Mouse (Mus musculus): ENCODE measurements around the gene Rbm28. TPM values are rescaled to one million over a fixed set of nuclear protein-coding genes. Genes with fewer than 3 reads are reported as not detected.
A peak's percentile ranks its signal among the peaks of the same experiment; 100 is the strongest.

Gene Rbm28
- polyA plus RNA-seq, 1 experiment from 2014 or later, result 15.2 TPM

DNA sequence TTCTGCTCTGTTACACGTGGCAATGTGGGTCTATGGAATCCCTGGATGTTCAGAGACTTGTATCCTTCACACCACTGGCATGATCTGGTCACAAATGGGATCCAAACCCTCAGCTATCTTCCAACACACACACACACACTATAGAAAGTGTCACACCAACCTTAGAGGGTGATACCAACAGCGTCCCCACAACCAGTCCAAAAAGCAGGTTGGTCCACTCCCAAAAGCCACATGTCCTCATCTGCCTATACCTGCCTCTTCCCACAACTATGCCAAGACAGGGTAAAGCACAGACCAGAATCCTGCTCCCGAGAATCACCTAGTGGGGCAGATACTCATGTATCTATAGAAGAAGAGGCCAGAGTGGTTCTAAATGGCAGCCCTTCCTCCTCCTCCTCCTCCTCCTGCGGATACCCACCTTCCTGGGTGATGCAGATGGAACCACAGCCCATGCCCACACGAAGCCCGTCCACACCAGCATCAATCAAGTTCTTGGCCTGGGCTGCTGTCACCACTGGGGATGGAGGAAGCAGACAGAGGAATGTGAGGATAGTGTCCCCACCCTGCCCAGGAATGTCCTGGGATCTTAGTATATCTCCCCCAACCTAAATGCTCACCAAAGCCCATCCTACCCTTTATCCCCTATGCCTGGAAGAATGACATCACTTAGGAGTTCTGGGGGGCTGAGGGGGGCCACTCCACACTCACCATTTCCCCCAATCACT is 39.2 kb upstream of the Rbm28 start:
- H3K9me3 ChIP-seq (replicated peaks), result no peaks in the 10 kb centered on the region
- no peak overlapping the region for H3K9ac ChIP-seq
- H3K4me2 ChIP-seq, result no peak overlapping the region
- no peak for DNase-seq
- ATAC-seq (ENCODE audit: low read depth), result no peak
- peaks cover 7% of the 10 kb centered on the region for H3K4me1 ChIP-seq (replicated peaks)
- peaks cover 8% of the 10 kb centered on the region for H3K27me3 ChIP-seq
- no peak overlapping the region for H3K4me3 ChIP-seq (replicated peaks)
- no peak overlapping the region for H3K27ac ChIP-seq
- H3K36me3 ChIP-seq, result peaks cover 7% of the 10 kb centered on the region; the same call in 1 of the 2 replicates
- 61% methylated on average over 6 of the region's 6 CpGs for WGBS (ENCODE audit: insufficient replicate concordance)

DNA sequence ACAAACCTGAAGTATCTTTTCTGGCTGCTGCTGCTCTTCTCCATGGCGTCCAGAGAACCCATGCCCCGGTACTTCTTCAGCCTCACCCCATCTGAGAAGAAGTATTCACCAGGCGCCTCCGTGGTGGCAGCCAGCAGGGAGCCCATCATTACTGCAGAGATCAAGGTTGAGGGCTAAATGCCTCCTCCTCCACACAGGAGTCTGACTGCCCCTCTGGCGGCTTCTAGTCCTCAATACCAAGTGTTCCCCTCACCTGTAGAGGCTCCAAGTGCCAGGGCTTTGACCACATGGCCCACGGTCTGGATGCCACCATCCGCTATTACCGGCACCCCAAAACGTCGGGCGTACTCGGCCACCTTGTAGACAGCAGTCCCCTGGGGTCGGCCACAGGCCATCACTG is 38.3 kb upstream of the Rbm28 start:
- peaks cover 12% of the 10 kb centered on the region for H3K27me3 ChIP-seq
- no peak overlapping the region for H3K27ac ChIP-seq
- peaks cover 7% of the 10 kb centered on the region; the same call in 1 of the 2 replicates for H3K36me3 ChIP-seq
- H3K4me1 ChIP-seq (replicated peaks), result peaks cover 12% of the 10 kb centered on the region
- no peak overlapping the region for H3K4me3 ChIP-seq (replicated peaks)
- no peaks in the 10 kb centered on the region for H3K9me3 ChIP-seq (replicated peaks)
- H3K9ac ChIP-seq, result no peak overlapping the region
- WGBS (ENCODE audit: insufficient replicate concordance), result 83% methylated on average over 13 of the region's 13 CpGs
- DNase-seq, result no peak
- ATAC-seq (ENCODE audit: low read depth), result no peak
- no peak overlapping the region for H3K4me2 ChIP-seq

DNA sequence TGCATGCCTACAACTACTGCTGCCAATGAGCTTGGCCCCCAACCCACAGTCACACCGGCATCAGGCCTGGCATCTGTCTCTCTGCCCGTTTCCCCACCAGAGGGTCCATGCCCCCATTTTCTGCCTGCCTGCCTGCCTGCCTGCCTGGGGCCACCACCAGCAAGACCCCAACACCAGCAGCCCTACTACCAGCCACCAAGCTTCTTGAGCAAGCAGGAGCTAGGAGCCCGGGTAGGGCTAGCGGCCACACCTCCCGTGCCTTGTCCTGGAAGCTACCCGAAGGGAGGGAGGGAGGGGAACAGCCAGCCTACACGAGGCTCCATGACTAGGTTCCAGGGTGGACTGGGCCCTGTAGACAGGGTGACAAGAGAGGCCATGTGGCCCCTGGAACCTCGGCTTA is 37.2 kb upstream of the Rbm28 start:
- Histone ChIP-seq H3K27me3 (peaks cover 23% of the 10 kb centered on the region), H3K4me1 (replicated peaks) (peaks cover 12% of the 10 kb centered on the region), H3K4me2 (no peak overlapping the region), H3K36me3 (peaks cover 7% of the 10 kb centered on the region; the same call in 1 of the 2 replicates), H3K9me3 (replicated peaks) (no peaks in the 10 kb centered on the region), H3K9ac (no peak overlapping the region), H3K4me3 (replicated peaks) (no peak overlapping the region), H3K27ac (no peak overlapping the region)
- DNase-seq (no peak), ATAC-seq (ENCODE audit: low read depth) (no peak)
- WGBS (ENCODE audit: insufficient replicate concordance), result 71% methylated on average over 8 of the region's 8 CpGs

DNA sequence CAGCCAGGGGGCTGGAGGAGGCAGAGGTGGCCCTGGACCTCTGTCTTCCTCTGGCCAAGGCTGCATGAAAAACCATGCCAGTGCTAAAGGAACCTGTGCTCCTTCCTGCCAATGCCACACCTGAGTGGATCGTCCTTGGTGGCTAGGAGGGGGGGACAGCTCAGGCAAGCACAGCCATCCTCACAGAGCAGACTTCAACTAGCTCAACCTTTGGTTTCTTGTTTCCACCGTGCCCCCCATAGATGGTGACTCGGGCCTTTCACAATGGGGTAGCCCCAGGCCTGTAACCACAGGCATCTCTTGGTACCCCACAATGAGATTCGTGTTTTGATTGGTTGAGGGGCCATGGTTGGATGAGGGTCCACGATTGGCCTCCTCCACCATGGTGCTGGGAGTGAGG is 36.5 kb upstream of the Rbm28 start:
- no peak overlapping the region for H3K9ac ChIP-seq
- H3K9me3 ChIP-seq (replicated peaks), result no peaks in the 10 kb centered on the region
- no peak overlapping the region for H3K4me2 ChIP-seq
- 0 out of 2 replicates have a peak, but pooled peaks cover 3% of the 10 kb centered on the region for H3K36me3 ChIP-seq
- H3K4me1 ChIP-seq (replicated peaks), result peaks cover 12% of the 10 kb centered on the region
- 66% methylated on average over 5 of the region's 5 CpGs for WGBS (ENCODE audit: insufficient replicate concordance)
- H3K27ac ChIP-seq, result no peak overlapping the region
- DNase-seq (no peak), ATAC-seq (ENCODE audit: low read depth) (no peak)
- no peak overlapping the region for H3K4me3 ChIP-seq (replicated peaks)
- H3K27me3 ChIP-seq, result peaks cover 29% of the 10 kb centered on the region

DNA sequence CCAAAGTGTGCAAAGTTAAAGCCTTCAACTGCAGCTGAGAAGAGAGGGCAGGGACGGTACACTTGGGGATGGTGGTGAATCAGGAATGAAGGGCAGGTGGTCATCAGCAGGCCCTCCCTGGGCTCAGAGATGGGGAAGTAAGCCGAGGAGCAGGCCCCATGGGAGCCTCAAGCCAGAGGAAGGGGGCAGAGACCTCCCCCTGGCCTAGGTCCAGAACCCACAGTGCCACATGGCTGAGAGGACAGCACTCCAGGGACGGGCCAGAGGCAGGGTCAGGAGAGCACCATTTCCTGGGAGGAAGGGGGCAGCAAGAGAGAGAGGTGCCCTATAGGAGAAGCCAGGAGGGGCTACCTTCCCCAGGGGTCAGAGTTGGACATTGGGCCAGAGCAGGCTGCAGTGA is 35.7 kb upstream of the Rbm28 start:
- Histone ChIP-seq H3K36me3 (no peaks in the 10 kb centered on the region), H3K4me3 (replicated peaks) (no peak overlapping the region), H3K9me3 (replicated peaks) (no peaks in the 10 kb centered on the region), H3K27ac (no peak overlapping the region), H3K9ac (no peak overlapping the region), H3K4me2 (no peak overlapping the region), H3K27me3 (peaks cover 38% of the 10 kb centered on the region), H3K4me1 (replicated peaks) (peaks cover 12% of the 10 kb centered on the region)
- DNase-seq, result no peak
- WGBS (ENCODE audit: insufficient replicate concordance), result 44% methylated on average over 3 of the region's 3 CpGs
- ATAC-seq (ENCODE audit: low read depth), result no peak

DNA sequence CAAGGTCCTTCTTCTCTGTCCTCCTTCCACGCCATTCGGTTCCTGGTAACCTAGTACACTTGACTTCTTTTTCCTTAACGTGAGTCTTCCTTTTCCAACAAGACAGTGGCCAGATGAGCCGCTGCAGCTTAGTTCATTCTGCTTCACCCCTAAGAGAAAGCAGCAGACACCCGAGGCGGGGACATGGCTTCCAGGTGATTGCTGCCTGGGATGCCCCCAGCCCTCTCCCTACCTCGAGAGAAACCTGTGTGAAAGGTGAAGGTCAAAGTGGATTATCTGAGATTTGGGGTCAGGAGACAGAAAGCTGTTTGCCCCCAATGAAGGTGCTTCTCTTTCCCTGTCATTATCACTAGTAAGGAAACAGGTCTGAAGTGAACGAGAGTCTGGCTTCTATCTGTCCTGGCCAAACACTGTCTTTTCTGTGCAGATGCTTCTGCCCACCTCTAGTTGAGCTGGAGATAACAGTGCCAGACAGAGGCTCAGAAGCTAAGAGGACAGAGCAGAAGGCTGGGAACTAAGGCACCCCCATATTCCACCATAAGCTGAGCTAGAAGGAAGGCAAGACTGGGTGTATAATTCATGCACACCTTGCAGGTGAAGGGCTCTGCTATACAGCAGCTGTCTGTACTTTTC is 34.5 kb upstream of the Rbm28 start:
- H3K9me3 ChIP-seq (replicated peaks), result no peaks in the 10 kb centered on the region
- DNase-seq (no peak), ATAC-seq (ENCODE audit: low read depth) (peak; percentile 62)
- peaks cover 48% of the 10 kb centered on the region for H3K27me3 ChIP-seq
- peak overlapping the region; percentile 56 for H3K4me2 ChIP-seq
- H3K4me1 ChIP-seq (replicated peaks), result peaks cover 15% of the 10 kb centered on the region
- WGBS (ENCODE audit: insufficient replicate concordance), result 23% methylated on average over 8 of the region's 8 CpGs
- no peak overlapping the region for H3K9ac ChIP-seq
- H3K4me3 ChIP-seq (replicated peaks), result peak overlapping the region; percentile 32; the same call in 1 of the 2 replicates
- H3K36me3 ChIP-seq, result no peaks in the 10 kb centered on the region
- H3K27ac ChIP-seq, result no peak overlapping the region

DNA sequence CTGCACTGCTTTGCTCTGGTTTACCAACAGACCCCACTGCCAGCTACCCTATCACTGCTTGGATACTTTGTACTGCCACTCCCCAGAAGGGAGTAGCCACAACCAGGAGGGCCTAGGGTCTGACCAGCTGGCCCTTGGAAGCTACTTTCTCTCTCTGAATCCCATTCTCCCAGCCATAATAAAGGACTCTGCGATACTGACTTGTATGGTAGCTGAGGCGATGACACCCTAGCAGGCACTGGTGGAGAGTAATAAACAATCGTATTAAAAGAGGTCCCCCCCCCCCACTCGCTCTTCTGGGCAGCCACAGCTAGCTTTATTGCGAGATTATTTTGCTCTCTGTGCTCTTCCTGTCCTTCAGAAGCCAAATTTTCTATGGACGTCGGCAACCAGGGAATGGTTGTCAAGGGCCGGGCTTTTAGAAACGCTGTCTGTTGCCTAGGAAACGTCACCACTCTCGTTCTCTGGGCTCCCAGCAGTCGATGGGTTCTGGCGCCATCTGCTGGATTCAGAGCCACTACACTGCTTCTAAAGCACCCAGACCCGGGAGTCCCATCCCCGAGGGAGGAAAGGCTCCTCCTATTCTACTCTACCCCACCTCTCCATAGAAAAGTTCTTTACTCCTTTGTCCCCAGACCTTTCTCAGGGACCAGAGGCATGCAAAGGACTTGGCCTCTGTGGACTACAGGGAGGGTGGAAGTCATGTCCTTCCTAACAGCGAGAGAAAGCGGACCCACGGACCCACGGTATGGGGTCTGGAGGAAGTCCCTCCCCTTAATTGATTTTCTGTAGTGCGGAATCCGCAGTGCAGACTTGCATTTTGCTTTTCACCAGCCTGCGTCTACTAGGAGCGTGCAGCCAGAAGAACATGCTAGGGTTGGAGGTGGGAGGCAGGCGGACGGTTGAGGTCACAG is 33.8 kb upstream of the Rbm28 start:
- H3K9me3 ChIP-seq (replicated peaks), result no peaks in the 10 kb centered on the region
- peak overlapping the region; percentile 56 for H3K4me2 ChIP-seq
- H3K4me1 ChIP-seq (replicated peaks), result peaks cover 20% of the 10 kb centered on the region
- H3K27ac ChIP-seq, result no peak overlapping the region
- WGBS (ENCODE audit: insufficient replicate concordance), result 15% methylated on average over 25 of the region's 25 CpGs
- DNase-seq, result peak; percentile 62
- H3K27me3 ChIP-seq, result peaks cover 52% of the 10 kb centered on the region
- H3K4me3 ChIP-seq (replicated peaks), result peak overlapping the region; percentile 32
- ATAC-seq (ENCODE audit: low read depth), result peak; percentile 60
- no peaks in the 10 kb centered on the region for H3K36me3 ChIP-seq
- H3K9ac ChIP-seq, result no peak overlapping the region

DNA sequence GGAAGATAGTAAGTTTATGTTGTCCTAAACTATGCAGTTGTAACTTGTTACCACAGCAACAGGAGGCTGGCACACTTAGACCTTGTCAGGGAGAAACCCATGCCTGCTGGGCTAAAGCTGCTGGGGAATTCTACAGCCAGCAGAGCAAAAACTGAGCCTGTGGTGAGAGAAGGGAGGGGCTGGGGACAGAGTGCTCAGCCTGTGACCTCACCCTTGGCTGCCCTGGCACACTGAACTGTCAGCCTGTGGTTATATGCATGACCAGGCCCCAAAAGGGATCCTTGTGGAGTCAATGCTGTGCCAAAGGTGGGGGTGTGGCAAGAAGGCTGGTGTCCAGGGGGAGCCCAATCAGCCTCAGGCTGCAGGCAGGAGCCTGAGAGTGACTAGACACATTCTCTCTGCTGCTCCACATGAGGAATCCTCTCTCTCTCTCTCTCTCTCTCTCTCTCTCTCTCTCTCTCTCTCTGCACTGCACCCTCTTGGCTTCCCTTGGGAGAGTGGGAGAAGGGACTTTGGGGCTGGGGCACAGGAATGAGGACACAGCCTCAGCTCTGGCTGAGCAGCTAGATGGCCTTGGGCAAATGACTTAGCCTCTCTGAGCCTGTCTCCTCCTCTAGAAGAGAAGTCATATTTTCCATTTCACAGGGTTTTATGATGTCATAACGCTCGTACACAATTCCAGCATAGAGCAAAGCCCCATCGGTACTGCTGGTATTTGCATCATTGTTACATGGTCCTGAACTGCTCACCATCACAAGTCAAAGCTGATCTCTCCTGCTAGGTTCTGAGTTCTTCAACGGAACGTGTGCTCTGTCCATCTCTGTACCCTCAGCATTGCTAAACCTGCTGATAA is 31.3 kb upstream of the Rbm28 start:
- Histone ChIP-seq H3K27ac (no peak overlapping the region), H3K9me3 (replicated peaks) (no peaks in the 10 kb centered on the region), H3K36me3 (no peaks in the 10 kb centered on the region), H3K27me3 (peaks cover 67% of the 10 kb centered on the region), H3K4me1 (replicated peaks) (peaks cover 20% of the 10 kb centered on the region), H3K4me3 (replicated peaks) (no peak overlapping the region), H3K9ac (no peak overlapping the region), H3K4me2 (no peak overlapping the region)
- ATAC-seq (ENCODE audit: low read depth), result no peak
- 60% methylated on average over 5 of the region's 5 CpGs for WGBS (ENCODE audit: insufficient replicate concordance)
- no peak for DNase-seq

DNA sequence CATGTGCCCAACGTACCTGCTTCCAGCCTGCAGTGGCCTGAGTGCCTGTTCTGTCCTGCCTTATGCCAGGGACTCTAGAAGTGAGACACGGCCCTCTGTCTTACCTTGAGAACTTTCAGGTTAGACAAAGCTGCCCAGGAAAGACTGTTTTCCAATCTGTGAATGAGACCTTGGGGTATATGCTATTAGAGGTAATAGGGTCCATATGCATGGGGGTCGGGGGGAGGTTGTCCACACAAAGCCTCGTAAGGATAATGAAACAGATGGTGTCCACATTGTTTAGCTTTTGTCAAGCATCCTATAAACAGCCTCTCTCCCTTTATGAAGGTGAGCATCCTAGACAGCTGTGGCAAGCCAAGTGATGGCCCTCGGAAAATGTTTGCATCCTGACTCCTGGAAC is 30.3 kb upstream of the Rbm28 start:
- no peak for ATAC-seq (ENCODE audit: low read depth)
- H3K27me3 ChIP-seq, result peaks cover 75% of the 10 kb centered on the region
- H3K4me2 ChIP-seq, result no peak overlapping the region
- H3K4me3 ChIP-seq (replicated peaks), result no peak overlapping the region
- peaks cover 20% of the 10 kb centered on the region for H3K4me1 ChIP-seq (replicated peaks)
- DNase-seq, result no peak
- 69% methylated on average over 5 of the region's 5 CpGs for WGBS (ENCODE audit: insufficient replicate concordance)
- no peak overlapping the region for H3K27ac ChIP-seq
- H3K9ac ChIP-seq, result no peak overlapping the region
- H3K9me3 ChIP-seq (replicated peaks), result no peaks in the 10 kb centered on the region
- H3K36me3 ChIP-seq, result no peaks in the 10 kb centered on the region

DNA sequence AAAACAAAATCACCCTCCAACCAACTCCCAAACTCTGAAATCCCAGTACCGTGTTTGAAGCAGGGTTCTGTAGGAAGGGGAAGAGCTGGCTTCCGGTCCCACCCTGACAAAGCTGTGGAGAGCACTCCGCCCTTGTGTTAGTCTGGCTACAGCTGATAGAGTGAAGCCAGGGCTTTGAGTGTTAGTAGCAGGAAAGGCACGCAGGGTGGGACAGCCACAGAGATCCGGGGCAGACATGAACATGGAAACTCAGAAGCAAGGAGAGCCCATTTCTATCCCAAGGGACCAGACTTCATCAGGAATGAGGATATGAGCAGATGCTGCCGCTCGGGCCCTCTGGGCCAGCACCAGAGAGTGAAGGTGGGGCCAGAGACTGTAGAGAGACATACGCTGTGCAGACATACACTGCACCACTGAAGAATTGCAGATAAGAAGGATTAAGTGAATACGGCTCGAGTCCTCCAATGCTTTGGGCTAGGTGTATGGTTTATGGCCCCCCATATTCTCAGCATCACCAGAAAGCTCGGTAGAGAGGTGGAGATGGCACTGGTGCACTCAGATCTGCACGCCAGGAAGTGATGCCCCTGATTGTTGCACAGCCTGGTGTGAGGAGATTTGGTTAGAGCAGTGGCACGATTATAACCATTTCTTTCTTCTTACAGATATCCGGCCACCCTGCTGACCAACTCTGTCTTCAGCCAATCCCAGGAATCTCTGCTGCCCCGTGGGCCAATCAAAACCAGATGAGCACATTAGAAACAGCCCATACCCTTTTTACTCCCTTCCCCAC is 29.4 kb upstream of the Rbm28 start:
- H3K9me3 ChIP-seq (replicated peaks), result no peaks in the 10 kb centered on the region
- no peak overlapping the region for H3K9ac ChIP-seq
- H3K4me3 ChIP-seq (replicated peaks), result no peak overlapping the region
- DNase-seq (no peak), ATAC-seq (ENCODE audit: low read depth) (0 out of 2 replicates have a peak, but pooled peaks have one; percentile 48)
- peaks cover 70% of the 10 kb centered on the region for H3K27me3 ChIP-seq
- 24% methylated on average over 15 of the region's 15 CpGs for WGBS (ENCODE audit: insufficient replicate concordance)
- H3K4me2 ChIP-seq, result peak overlapping the region; percentile 15; the same call in 1 of the 2 replicates
- H3K36me3 ChIP-seq, result no peaks in the 10 kb centered on the region
- H3K27ac ChIP-seq, result no peak overlapping the region
- H3K4me1 ChIP-seq (replicated peaks), result peaks cover 15% of the 10 kb centered on the region
